Mouse (Mus musculus): ENCODE results near the gene Bend7. TPM values are rescaled to one million over a fixed set of nuclear protein-coding genes. Genes with fewer than 3 reads are reported as not detected.

The Bend7 gene
- polyA plus RNA-seq, 2 experiments, result 1.6 to 1.7 TPM

- Histone ChIP-seq H3K4me2 (replicated peaks; ENCODE audit: low read depth, low read length, severe bottlenecking) (no peak overlapping the region), H3K4me3 (replicated peaks; ENCODE audit: low read length) (no peak overlapping the region), H3K9me3 (ENCODE audit: control insufficient read depth, low read length) (no peaks in the 10 kb centered on the region), H3K36me3 (ENCODE audit: control insufficient read depth, insufficient read depth, low read length) (no peaks in the 10 kb centered on the region), H3K27ac (replicated peaks; ENCODE audit: low read depth, low read length) (no peak overlapping the region), H3K9ac (ENCODE audit: low read depth, low read length, severe bottlenecking) (no peak overlapping the region), H3K27me3 (ENCODE audit: control insufficient read depth, insufficient read depth, low read length) (no peaks in the 10 kb centered on the region), H3K4me1 (ENCODE audit: control insufficient read depth, insufficient read depth, low read length) (no peaks in the 10 kb centered on the region)
- 87% methylated on average over 4 of the region's 4 CpGs for WGBS
- ATAC-seq (ENCODE audit: low FRiP score, low read depth), result no peak
- TF ChIP-seq POLR2A (IDR thresholded peaks at IDR 0.05; ENCODE audit: borderline replicate concordance, extremely low read depth, insufficient read depth, insufficient read length), result no peak
- DNase-seq (ENCODE audit: low spot score), result no peak
These were observed 111.4 kb downstream of the Bend7 start for GRCm38 (mm10) chr2:4829007-4829406.

- no peak for TF ChIP-seq POLR2A (IDR thresholded peaks at IDR 0.05; ENCODE audit: borderline replicate concordance, extremely low read depth, insufficient read depth, insufficient read length)
- H3K36me3 ChIP-seq (ENCODE audit: control insufficient read depth, insufficient read depth, low read length), result no peaks in the 10 kb centered on the region
- H3K27ac ChIP-seq (replicated peaks; ENCODE audit: low read depth, low read length), result no peak overlapping the region
- DNase-seq (ENCODE audit: low spot score), result peak; percentile 16
- H3K4me2 ChIP-seq (replicated peaks; ENCODE audit: low read depth, low read length, severe bottlenecking), result no peak overlapping the region
- no peak for ATAC-seq (ENCODE audit: low FRiP score, low read depth)
- 83% methylated on average over 6 of the region's 6 CpGs for WGBS
- no peaks in the 10 kb centered on the region for H3K4me1 ChIP-seq (ENCODE audit: control insufficient read depth, insufficient read depth, low read length)
- no peak overlapping the region for H3K4me3 ChIP-seq (replicated peaks; ENCODE audit: low read length)
- H3K9ac ChIP-seq (ENCODE audit: low read depth, low read length, severe bottlenecking), result no peak overlapping the region
- H3K27me3 ChIP-seq (ENCODE audit: control insufficient read depth, insufficient read depth, low read length), result no peaks in the 10 kb centered on the region
- H3K9me3 ChIP-seq (ENCODE audit: control insufficient read depth, low read length), result no peaks in the 10 kb centered on the region
These were observed 111.9 kb downstream of the Bend7 start for GRCm38 (mm10) chr2:4829489-4830065.

- no peaks in the 10 kb centered on the region for H3K4me1 ChIP-seq (ENCODE audit: control insufficient read depth, insufficient read depth, low read length)
- H3K4me3 ChIP-seq (replicated peaks; ENCODE audit: low read length), result no peak overlapping the region
- H3K9me3 ChIP-seq (ENCODE audit: control insufficient read depth, low read length), result no peaks in the 10 kb centered on the region
- no peak overlapping the region for H3K27ac ChIP-seq (replicated peaks; ENCODE audit: low read depth, low read length)
- H3K4me2 ChIP-seq (replicated peaks; ENCODE audit: low read depth, low read length, severe bottlenecking), result no peak overlapping the region
- H3K9ac ChIP-seq (ENCODE audit: low read depth, low read length, severe bottlenecking), result no peak overlapping the region
- TF ChIP-seq POLR2A (IDR thresholded peaks at IDR 0.05; ENCODE audit: borderline replicate concordance, extremely low read depth, insufficient read depth, insufficient read length), result no peak
- DNase-seq (ENCODE audit: low spot score) (peak; percentile 18), ATAC-seq (ENCODE audit: low FRiP score, low read depth) (no peak)
- H3K36me3 ChIP-seq (ENCODE audit: control insufficient read depth, insufficient read depth, low read length), result no peaks in the 10 kb centered on the region
- 54% methylated on average over 4 of the region's 4 CpGs for WGBS
- H3K27me3 ChIP-seq (ENCODE audit: control insufficient read depth, insufficient read depth, low read length), result no peaks in the 10 kb centered on the region
These were observed 113.9 kb downstream of the Bend7 start for GRCm38 (mm10) chr2:4831493-4831892.

GRCm38 (mm10) chr2:4832166-4832565 lies 114.5 kb downstream of the Bend7 start:
- Histone ChIP-seq H3K36me3 (ENCODE audit: control insufficient read depth, insufficient read depth, low read length) (no peaks in the 10 kb centered on the region), H3K4me2 (replicated peaks; ENCODE audit: low read depth, low read length, severe bottlenecking) (no peak overlapping the region), H3K4me3 (replicated peaks; ENCODE audit: low read length) (no peak overlapping the region), H3K27me3 (ENCODE audit: control insufficient read depth, insufficient read depth, low read length) (no peaks in the 10 kb centered on the region), H3K27ac (replicated peaks; ENCODE audit: low read depth, low read length) (no peak overlapping the region), H3K4me1 (ENCODE audit: control insufficient read depth, insufficient read depth, low read length) (no peaks in the 10 kb centered on the region), H3K9ac (ENCODE audit: low read depth, low read length, severe bottlenecking) (no peak overlapping the region), H3K9me3 (ENCODE audit: control insufficient read depth, low read length) (no peaks in the 10 kb centered on the region)
- TF ChIP-seq POLR2A (IDR thresholded peaks at IDR 0.05; ENCODE audit: borderline replicate concordance, extremely low read depth, insufficient read depth, insufficient read length), result no peak
- ATAC-seq (ENCODE audit: low FRiP score, low read depth) (no peak), DNase-seq (ENCODE audit: low spot score) (no peak)
- 76% methylated on average over 4 of the region's 4 CpGs for WGBS

GRCm38 (mm10) chr2:4849449-4849848 lies 131.8 kb downstream of the Bend7 start:
- WGBS, result 78% methylated on average over 2 of the region's 2 CpGs
- DNase-seq (ENCODE audit: low spot score) (no peak), ATAC-seq (ENCODE audit: low FRiP score, low read depth) (no peak)
- Histone ChIP-seq H3K4me1 (ENCODE audit: control insufficient read depth, insufficient read depth, low read length) (no peaks in the 10 kb centered on the region), H3K4me3 (replicated peaks; ENCODE audit: low read length) (no peak overlapping the region), H3K9me3 (ENCODE audit: control insufficient read depth, low read length) (no peaks in the 10 kb centered on the region), H3K9ac (ENCODE audit: low read depth, low read length, severe bottlenecking) (no peak overlapping the region), H3K27me3 (ENCODE audit: control insufficient read depth, insufficient read depth, low read length) (no peaks in the 10 kb centered on the region), H3K36me3 (ENCODE audit: control insufficient read depth, insufficient read depth, low read length) (no peaks in the 10 kb centered on the region), H3K27ac (replicated peaks; ENCODE audit: low read depth, low read length) (no peak overlapping the region), H3K4me2 (replicated peaks; ENCODE audit: low read depth, low read length, severe bottlenecking) (no peak overlapping the region)
- no peak for TF ChIP-seq POLR2A (IDR thresholded peaks at IDR 0.05; ENCODE audit: borderline replicate concordance, extremely low read depth, insufficient read depth, insufficient read length)

Other genes with a start within 250 kb of the Bend7 start
- 22.7 and 26.2 TPM in 2 replicates for gene Prpf18, start 65.7 kb upstream of the Bend7 start, polyA plus RNA-seq (2012; rRNA removed)
- 28.0 and 34.1 TPM in 2 replicates for gene Prpf18, start 65.7 kb upstream of the Bend7 start, polyA plus RNA-seq (2014; fragmentation: Nextera tagmentation; extraction: Ambion mirVana)
- 75.7 and 78.8 TPM in 2 replicates for gene Sephs1, start 163.7 kb downstream of the Bend7 start, polyA plus RNA-seq (2012; rRNA removed)
- gene Sephs1, start 163.7 kb downstream of the Bend7 start, polyA plus RNA-seq (2014; fragmentation: Nextera tagmentation; extraction: Ambion mirVana), result 91.1 and 97.8 TPM in 2 replicates
- 30.9 and 31.0 TPM in 2 replicates for gene Phyh, start 201.2 kb downstream of the Bend7 start, polyA plus RNA-seq (2012; rRNA removed)
- 46.0 and 50.2 TPM in 2 replicates for gene Phyh, start 201.2 kb downstream of the Bend7 start, polyA plus RNA-seq (2014; fragmentation: Nextera tagmentation; extraction: Ambion mirVana)

Measured in limb, embryonic 14.5 days (tissue).